Mouse (Mus musculus) midbrain, embryonic 14.5 days (tissue): Measurements from ENCODE around the gene Trnp1. TPM values are rescaled to one million over a fixed set of nuclear protein-coding genes. Genes with fewer than 3 reads are reported as not detected.

Experiments used
- ATAC-seq: fragments of 200-750 bp; cut with Nextera tagmentation; 2 replicates; pipeline ENCODE4 v1.8.0; 2017; ENCODE audit warnings: moderate number of reproducible peaks, moderate library complexity; ENCODE audit not compliant: low FRiP score, low TSS enrichment
- DNase-seq: peaks from one replicate; pipeline ENCODE4 v3.0.0-alpha.2; 2015
- H3K27ac ChIP-seq: fragments of 300-500 bp; sonication (generic); replicated peaks from 2 replicates; pipeline ENCODE4 v1.5.1; 2014; ENCODE audit warnings: mild to moderate bottlenecking, low read depth, low read length, moderate library complexity
- H3K27me3 ChIP-seq: fragments of 300-500 bp; sonication (generic); 2 replicates; pipeline ENCODE4 v1.6.1; 2014; ENCODE audit warnings: low read length, control low read depth, mixed read lengths; ENCODE audit not compliant: control insufficient read depth, insufficient read depth
- H3K36me3 ChIP-seq: fragments of 300-500 bp; sonication (generic); 2 replicates; pipeline ENCODE4 v1.6.1; 2014; ENCODE audit warnings: low read length, control low read depth; ENCODE audit not compliant: control insufficient read depth, insufficient read depth
- H3K4me1 ChIP-seq: fragments of 300-500 bp; sonication (generic); 2 replicates; pipeline ENCODE4 v1.6.1; 2014; ENCODE audit warnings: mild to moderate bottlenecking, antibody characterized with exemption, low read length, control low read depth; ENCODE audit not compliant: control insufficient read depth, insufficient read depth
- H3K4me2 ChIP-seq: fragments of 300-500 bp; sonication (generic); 2 replicates; pipeline ENCODE4 v1.6.1; 2014; ENCODE audit warnings: mild to moderate bottlenecking, low read length, moderate library complexity
- H3K4me3 ChIP-seq: fragments of 300-500 bp; sonication (generic); replicated peaks from 2 replicates; pipeline ENCODE4 v1.5.1; 2014; ENCODE audit warnings: low read depth, low read length
- H3K9ac ChIP-seq: fragments of 300-500 bp; sonication (generic); replicated peaks from 2 replicates; pipeline ENCODE4 v1.6.1; 2014; ENCODE audit warnings: mild to moderate bottlenecking, low read length, moderate library complexity
- H3K9me3 ChIP-seq: fragments of 300-500 bp; sonication (generic); 2 replicates; pipeline ENCODE4 v1.6.1; 2016; ENCODE audit warnings: low read length, control low read depth, mixed read lengths; ENCODE audit not compliant: control insufficient read depth
- WGBS: fragments of 180-500 bp; shearing (Covaris S2); extraction: QIAGEN DNeasy Blood & Tissue Kit; methylation state at CpG from one replicate; pipeline ENCODE4 v1.1.7; 2014; 5-methylcytosine and 5-hydroxymethylcytosine counted together
- polyA plus RNA-seq: library from polyadenylated mRNA; unstranded; fragments of >200 nt; fragmentation: Nextera tagmentation; extraction: Ambion mirVana; gene quantifications from 2 replicates; pipeline ENCODE4 v1.2.1, GENCODE M21; 2014

The Trnp1 gene
- polyA plus RNA-seq, 1 experiment from 2014 or later, result 5.5 TPM

- no peaks in the 10 kb centered on the region for H3K36me3 ChIP-seq
- H3K27ac ChIP-seq, result no peak overlapping the region
- no peak overlapping the region for H3K4me3 ChIP-seq
- ATAC-seq, result no peak
- H3K4me1 ChIP-seq, result no peaks in the 10 kb centered on the region
- no peak for DNase-seq
- H3K9me3 ChIP-seq, result no peaks in the 10 kb centered on the region
- H3K4me2 ChIP-seq, result no peak overlapping the region
- H3K27me3 ChIP-seq, result no peaks in the 10 kb centered on the region
- no peak overlapping the region for H3K9ac ChIP-seq
- 58% methylated on average over 5 of the region's 5 CpGs for WGBS
Observed at GRCm38 (mm10) chr4:133447366-133447765, 51.0 kb downstream of the Trnp1 start.

GRCm38 (mm10) chr4:133445727-133446126 is 52.6 kb downstream of the Trnp1 start:
- no peaks in the 10 kb centered on the region for H3K4me1 ChIP-seq
- H3K4me3 ChIP-seq, result no peak overlapping the region
- ATAC-seq (no peak), DNase-seq (no peak)
- no peak overlapping the region for H3K4me2 ChIP-seq
- no peaks in the 10 kb centered on the region for H3K36me3 ChIP-seq
- WGBS, result 94% methylated on average over 5 of the region's 5 CpGs
- no peaks in the 10 kb centered on the region for H3K27me3 ChIP-seq
- H3K9ac ChIP-seq, result no peak overlapping the region
- no peak overlapping the region for H3K27ac ChIP-seq
- H3K9me3 ChIP-seq, result no peaks in the 10 kb centered on the region

GRCm38 (mm10) chr4:133443085-133443484 is 55.3 kb downstream of the Trnp1 start:
- H3K36me3 ChIP-seq, result no peaks in the 10 kb centered on the region
- 0 out of 2 replicates have a peak overlapping the region, but pooled peaks have one; percentile 20 for H3K27ac ChIP-seq
- H3K4me2 ChIP-seq, result no peak overlapping the region
- DNase-seq (peak; percentile 32), ATAC-seq (no peak)
- H3K4me3 ChIP-seq, result no peak overlapping the region
- 47% methylated on average over 5 of the region's 5 CpGs for WGBS
- no peak overlapping the region for H3K9ac ChIP-seq
- H3K4me1 ChIP-seq, result peaks cover 15% of the 10 kb centered on the region
- H3K27me3 ChIP-seq, result no peaks in the 10 kb centered on the region
- no peaks in the 10 kb centered on the region for H3K9me3 ChIP-seq

GRCm38 (mm10) chr4:133442194-133442593 is 56.2 kb downstream of the Trnp1 start:
- WGBS, result 39% methylated on average over 3 of the region's 3 CpGs
- Histone ChIP-seq H3K9ac (no peak overlapping the region), H3K27ac (no peak overlapping the region), H3K27me3 (no peaks in the 10 kb centered on the region), H3K4me2 (no peak overlapping the region), H3K36me3 (no peaks in the 10 kb centered on the region), H3K9me3 (no peaks in the 10 kb centered on the region), H3K4me1 (peaks cover 15% of the 10 kb centered on the region), H3K4me3 (no peak overlapping the region)
- ATAC-seq, result no peak
- DNase-seq, result no peak

Other genes with a start within 250 kb of the Trnp1 start
- gene Sytl1, start 235.4 kb downstream of the Trnp1 start, polyA plus RNA-seq, result 0.25 and 0.31 TPM in 2 replicates
- 115 and 121 TPM in 2 replicates for gene Tmem222, start 220.8 kb downstream of the Trnp1 start, polyA plus RNA-seq
- 21.3 and 24.9 TPM in 2 replicates for gene Wdtc1, start 145.1 kb downstream of the Trnp1 start, polyA plus RNA-seq
- 8.2 and 8.3 TPM in 2 replicates for gene Slc9a1, start 128.8 kb downstream of the Trnp1 start, polyA plus RNA-seq
- 0.09 and 0.15 TPM in 2 replicates for gene Tent5b, start 18.4 kb downstream of the Trnp1 start, polyA plus RNA-seq
- 0.19 and 0.37 TPM in 2 replicates for gene Kdf1, start 20.4 kb upstream of the Trnp1 start, polyA plus RNA-seq
- gene Nudc, start 47.4 kb upstream of the Trnp1 start, polyA plus RNA-seq, result 162 and 163 TPM in 2 replicates
- gene Nr0b2, start 54.8 kb upstream of the Trnp1 start, polyA plus RNA-seq, result not detected in 2 replicates
- 6.4 and 7.3 TPM in 2 replicates for gene Gpatch3, start 76.2 kb upstream of the Trnp1 start, polyA plus RNA-seq
- gene Gpn2, start 85.8 kb upstream of the Trnp1 start, polyA plus RNA-seq, result 20.3 and 21.4 TPM in 2 replicates
- gene Sfn, start 103.6 kb upstream of the Trnp1 start, polyA plus RNA-seq, result 0.88 and 1.3 TPM in 2 replicates
- gene Zdhhc18, start 151.6 kb upstream of the Trnp1 start, polyA plus RNA-seq, result 3.8 and 5.8 TPM in 2 replicates
- gene Pigv, start 174.1 kb upstream of the Trnp1 start, polyA plus RNA-seq, result 9.4 and 10.8 TPM in 2 replicates